13 mouse cellular contexts compared by ENCODE assay signal in the genomic region with DNA sequence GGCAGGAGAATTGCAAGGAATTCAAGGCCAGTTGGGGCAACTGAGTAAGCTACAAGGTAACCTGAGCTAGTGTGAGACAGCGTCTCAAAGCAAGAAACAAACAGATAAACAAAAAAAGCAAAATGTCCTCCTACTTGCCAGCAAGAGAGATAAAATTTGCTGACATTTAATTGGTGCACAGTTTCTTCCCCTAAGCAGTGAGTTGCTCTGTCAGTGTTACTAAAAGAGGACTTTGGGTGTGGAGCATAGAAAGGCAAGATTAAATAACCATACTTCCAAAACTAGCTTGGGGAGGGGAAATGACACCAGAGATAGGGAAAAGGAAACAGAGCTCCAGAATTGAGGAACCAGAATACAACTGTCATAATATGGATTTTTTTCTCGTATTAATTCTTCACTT. TPM values are rescaled to one million over a fixed set of nuclear protein-coding genes. Genes with fewer than 3 reads are reported as not detected.
DNase-seq lines count a peak whose midpoint lies in the region; ATAC-seq and TF ChIP-seq lines count a peak whose summit lies in the region.
"Had no signal": no experiment of that assay in that cellular context is flagged by ENCODE, and none has a peak within 500 bp of the region (broad histone marks: within the 10 kb centered on the region; RNA-seq: fewer than 3 reads in every experiment).

No protein-coding gene starts in this region.

- no peak for TF ChIP-seq POLR2A in MEL (IDR thresholded peaks at IDR 0.05; ENCODE audit: control insufficient read depth in 1 of 2, insufficient read depth in 1 of 2, low read depth in 1 of 2, low read length in 2 of 2, poor library complexity in 1 of 2)
- TF ChIP-seq POLR2A in cortical plate, adult 2 months (IDR thresholded peaks at IDR 0.05; ENCODE audit: extremely low read depth, insufficient read depth, low read length): no peak

- no peaks in the 10 kb centered on the region for H3K4me1 ChIP-seq in hindbrain, postnatal 0 days (ENCODE audit: insufficient read depth, low read length)
- no peaks in the 10 kb centered on the region for H3K4me1 ChIP-seq in hindbrain, embryonic 13.5 days (replicated peaks)
- H3K4me1 ChIP-seq in MEL (ENCODE audit: control insufficient read depth in 1 of 2, insufficient read depth in 2 of 2, low read length in 2 of 2): peaks cover 2 to 3% of the 10 kb centered on the region in 2 experiments; a peak in 3 of 4 replicates
- H3K4me1 ChIP-seq in cortical plate, adult 2 months (ENCODE audit: control insufficient read depth, insufficient read depth, low read length): peaks cover 2% of the 10 kb centered on the region; the same call in 1 of the 2 replicates
- 0 out of 2 replicates have a peak, but pooled peaks cover 3% of the 10 kb centered on the region for H3K4me1 ChIP-seq in liver, postnatal 0 days (ENCODE audit: insufficient read depth)

- no peak for ATAC-seq in hindbrain, postnatal 0 days
- no peak for ATAC-seq in hindbrain, embryonic 13.5 days (ENCODE audit: low FRiP score)
- ATAC-seq in liver, postnatal 0 days: no peak
- ATAC-seq in monocyte, adult 5-6 weeks (replicated peaks; ENCODE audit: insufficient number of reproducible peaks, low FRiP score, low TSS enrichment, poor library complexity, severe bottlenecking): no peak

- H3K9ac ChIP-seq in hindbrain, postnatal 0 days (replicated peaks; ENCODE audit: low read length): no peak overlapping the region
- H3K9ac ChIP-seq in hindbrain, embryonic 13.5 days: no peak overlapping the region
- no peak overlapping the region for H3K9ac ChIP-seq in MEL (ENCODE audit: control insufficient read depth, low read depth, low read length, poor library complexity, severe bottlenecking)
- peak overlapping the region; percentile 53; the same call in 1 of the 2 replicates for H3K9ac ChIP-seq in liver, postnatal 0 days (replicated peaks)

- no peaks in the 10 kb centered on the region for H3K9me3 ChIP-seq in hindbrain, postnatal 0 days (ENCODE audit: low read length)
- H3K9me3 ChIP-seq in hindbrain, embryonic 13.5 days: no peaks in the 10 kb centered on the region
- H3K9me3 ChIP-seq in MEL (replicated peaks; ENCODE audit: insufficient read depth, low read length): no peaks in the 10 kb centered on the region
- H3K9me3 ChIP-seq in liver, postnatal 0 days (ENCODE audit: low read length): no peaks in the 10 kb centered on the region

- H3K27ac ChIP-seq in hindbrain, postnatal 0 days: no peak overlapping the region
- H3K27ac ChIP-seq in hindbrain, embryonic 13.5 days: no peak overlapping the region
- peak overlapping the region; percentile 71 for H3K27ac ChIP-seq in MEL (ENCODE audit: control insufficient read depth, low read depth, low read length)
- no peak overlapping the region for H3K27ac ChIP-seq in cortical plate, adult 2 months (ENCODE audit: insufficient read depth, low read length)
- H3K27ac ChIP-seq in liver, postnatal 0 days (ENCODE audit: low read depth): peak overlapping the region; percentile 92

- DNase-seq in hindbrain, postnatal 0 days (ENCODE audit: low spot score): no peak
- peak; percentile 76 for DNase-seq in MEL (ENCODE audit: low read depth, low spot score)
- DNase-seq in liver, postnatal 0 days: no peak
- DNase-seq in testis, postnatal 10 days (ENCODE audit: low spot score): no peak
- DNase-seq in spleen, adult 18-20 months: no peak
- DNase-seq: adrenal gland, postnatal 25 days; kidney, adult 18-20 months; right cerebral cortex, postnatal 14 days had no signal

- peak overlapping the region; percentile 62; the same call in 1 of the 2 replicates for H3K4me2 ChIP-seq in hindbrain, postnatal 0 days (ENCODE audit: low read depth, low read length)
- no peak overlapping the region for H3K4me2 ChIP-seq in hindbrain, embryonic 13.5 days
- peak overlapping the region; percentile 69 for H3K4me2 ChIP-seq in liver, postnatal 0 days (ENCODE audit: low read depth, low read length)

- no peak for TF ChIP-seq CTCF in hindbrain, postnatal 0 days (IDR thresholded peaks at IDR 0.05; ENCODE audit: low read depth)
- TF ChIP-seq CTCF in MEL (IDR thresholded peaks at IDR 0.05 in 2 of 3, conservative IDR thresholded peaks at IDR 0.05 in 1 of 3; ENCODE audit: control insufficient read depth in 1 of 3, insufficient read depth in 1 of 3, low read depth in 2 of 3, low read length in 3 of 3, poor library complexity in 1 of 3, severe bottlenecking in 1 of 3): no peak
- no peak for TF ChIP-seq CTCF in cortical plate, adult 2 months (IDR thresholded peaks at IDR 0.05; ENCODE audit: extremely low read depth, insufficient read depth, low read length)
- no peak for TF ChIP-seq CTCF in liver, postnatal 0 days (IDR thresholded peaks at IDR 0.05; ENCODE audit: low read depth)

- H3K79me2 ChIP-seq in MEL (ENCODE audit: control insufficient read depth, insufficient read depth, low read length, poor library complexity): peaks cover 2% of the 10 kb centered on the region; the same call in 1 of the 2 replicates

- H3K27me3 ChIP-seq in hindbrain, postnatal 0 days (ENCODE audit: insufficient read depth, low read length): no peaks in the 10 kb centered on the region
- no peaks in the 10 kb centered on the region for H3K27me3 ChIP-seq in hindbrain, embryonic 13.5 days
- no peaks in the 10 kb centered on the region for H3K27me3 ChIP-seq in MEL (ENCODE audit: control insufficient read depth in 1 of 2, insufficient read depth in 2 of 2, low read length in 2 of 2)
- H3K27me3 ChIP-seq in liver, postnatal 0 days (ENCODE audit: insufficient read depth, low read length): no peaks in the 10 kb centered on the region

- TF ChIP-seq EP300 in MEL (IDR thresholded peaks at IDR 0.05; ENCODE audit: low read depth in 1 of 2, low read length in 2 of 2): peak; percentile 44 to 47; a peak in 2 of 4 replicates
- no peak for TF ChIP-seq EP300 in liver, postnatal 0 days (IDR thresholded peaks at IDR 0.05; ENCODE audit: low read depth)

- H3K4me3 ChIP-seq in hindbrain, postnatal 0 days (ENCODE audit: low read length): no peak overlapping the region
- no peak overlapping the region for H3K4me3 ChIP-seq in hindbrain, embryonic 13.5 days
- peak overlapping the region in 1 of 2 experiments; percentile 91; a peak in 2 of 4 replicates for H3K4me3 ChIP-seq in MEL (ENCODE audit: control insufficient read depth in 1 of 2, insufficient read depth in 1 of 2, low read depth in 2 of 2, low read length in 2 of 2)
- peak overlapping the region; percentile 56; the same call in 1 of the 2 replicates for H3K4me3 ChIP-seq in cortical plate, adult 2 months (ENCODE audit: insufficient read depth, low read length)
- peak overlapping the region; percentile 72 for H3K4me3 ChIP-seq in liver, postnatal 0 days (ENCODE audit: low read depth, low read length)

- WGBS in hindbrain, postnatal 0 days: 66% methylated on average over 2 of the region's 2 CpGs
- WGBS in hindbrain, embryonic 13.5 days: 72% methylated on average over 2 of the region's 2 CpGs
- 31% methylated on average over 2 of the region's 2 CpGs for WGBS in liver, postnatal 0 days (ENCODE audit: insufficient replicate concordance)

- TF ChIP-seq RAD21 in MEL (IDR thresholded peaks at IDR 0.05; ENCODE audit: low read depth, low read length): no peak

- no peaks in the 10 kb centered on the region for H3K36me3 ChIP-seq in hindbrain, postnatal 0 days (ENCODE audit: insufficient read depth, low read length)
- H3K36me3 ChIP-seq in hindbrain, embryonic 13.5 days: no peaks in the 10 kb centered on the region
- H3K36me3 ChIP-seq in MEL (ENCODE audit: control insufficient read depth in 1 of 2, insufficient read depth in 2 of 2, low read length in 2 of 2): peaks cover 0 to 11% of the 10 kb centered on the region in 2 experiments; a peak in 2 of 4 replicates
- H3K36me3 ChIP-seq in liver, postnatal 0 days (replicated peaks; ENCODE audit: insufficient read depth, low read length): peaks cover 13% of the 10 kb centered on the region

RNA-seq across cellular contexts. Expression of gene Mpp1, which starts 1.3 kb away (rescaled TPM):
- 19.4 and 22.4 TPM in 2 replicates for total RNA-seq in hindbrain, postnatal 0 days (2014; rRNA removed)
- polyA plus RNA-seq in hindbrain, postnatal 0 days (2015; fragmentation: Nextera tagmentation; extraction: Ambion mirVana): 23.2 TPM in 2 replicates
- polyA plus RNA-seq in hindbrain, embryonic 13.5 days (2015; fragmentation: Nextera tagmentation; extraction: Ambion mirVana): 21.8 and 24.7 TPM in 2 replicates
- total RNA-seq in MEL (2012; rRNA removed): 14.3 and 14.7 TPM in 2 replicates
- polyA plus RNA-seq in MEL (2012; ENCODE audit: insufficient read depth in 1 of 2, insufficient read length in 2 of 2, low read depth in 1 of 2, low replicate concordance in 2 of 2, missing spikeins in 1 of 2): 100 to 1,000 TPM in 1 of 2 experiments, 10 to 100 TPM in 1; 54.1 to 263 TPM
- 36.1 and 38.5 TPM in 2 replicates for polyA plus RNA-seq in cortical plate, adult 2 months (2012; rRNA removed)
- polyA plus RNA-seq in liver, postnatal 0 days (2015; fragmentation: Nextera tagmentation; extraction: Ambion mirVana): 74.1 and 76.4 TPM in 2 replicates
- 116 to 175 TPM (median 117 TPM) in 3 replicates for total RNA-seq in monocyte, adult 5-6 weeks (2017)

RNA-seq across cellular contexts. Expression of gene Dkc1, which starts 33.8 kb away (rescaled TPM):
- 9.2 and 11.2 TPM in 2 replicates for total RNA-seq in hindbrain, postnatal 0 days (2014; rRNA removed)
- 56.6 and 63.7 TPM in 2 replicates for polyA plus RNA-seq in hindbrain, postnatal 0 days (2015; fragmentation: Nextera tagmentation; extraction: Ambion mirVana)
- polyA plus RNA-seq in hindbrain, embryonic 13.5 days (2015; fragmentation: Nextera tagmentation; extraction: Ambion mirVana): 62.9 and 76.0 TPM in 2 replicates
- total RNA-seq in MEL (2012; rRNA removed): 192 and 223 TPM in 2 replicates
- 100 to 1,000 TPM; 252 to 394 TPM for polyA plus RNA-seq in MEL (2012; ENCODE audit: insufficient read depth in 1 of 2, insufficient read length in 2 of 2, low read depth in 1 of 2, low replicate concordance in 2 of 2, missing spikeins in 1 of 2)
- 32.5 and 35.4 TPM in 2 replicates for polyA plus RNA-seq in cortical plate, adult 2 months (2012; rRNA removed)
- polyA plus RNA-seq in liver, postnatal 0 days (2015; fragmentation: Nextera tagmentation; extraction: Ambion mirVana): 33.0 and 46.7 TPM in 2 replicates
- total RNA-seq in monocyte, adult 5-6 weeks (2017): 50.5 to 74.7 TPM (median 72.4 TPM) in 3 replicates

RNA-seq across cellular contexts. Expression of gene Smim9, which starts 34.1 kb away (rescaled TPM):
- not detected in 2 replicates for total RNA-seq in hindbrain, postnatal 0 days (2014; rRNA removed)
- polyA plus RNA-seq in hindbrain, postnatal 0 days (2015; fragmentation: Nextera tagmentation; extraction: Ambion mirVana): not detected in 2 replicates
- polyA plus RNA-seq in hindbrain, embryonic 13.5 days (2015; fragmentation: Nextera tagmentation; extraction: Ambion mirVana): not detected in 2 replicates
- total RNA-seq in MEL (2012; rRNA removed): not detected in 2 replicates
- polyA plus RNA-seq in MEL (2012; ENCODE audit: insufficient read depth in 1 of 2, insufficient read length in 2 of 2, low read depth in 1 of 2, low replicate concordance in 2 of 2, missing spikeins in 1 of 2): not detected
- polyA plus RNA-seq in cortical plate, adult 2 months (2012; rRNA removed): not detected in 2 replicates
- polyA plus RNA-seq in liver, postnatal 0 days (2015; fragmentation: Nextera tagmentation; extraction: Ambion mirVana): not detected in 2 replicates
- total RNA-seq in monocyte, adult 5-6 weeks (2017): not detected in 3 replicates
- total RNA-seq: adrenal gland, postnatal 25 days; left cerebral cortex, postnatal 36 days had no signal
- polyA plus RNA-seq: urinary bladder, adult 2 months had no signal

RNA-seq across cellular contexts. Expression of gene Gab3, which starts 44.2 kb away (rescaled TPM):
- total RNA-seq in hindbrain, postnatal 0 days (2014; rRNA removed): 2.3 and 7.9 TPM in 2 replicates
- 3.5 and 3.7 TPM in 2 replicates for polyA plus RNA-seq in hindbrain, postnatal 0 days (2015; fragmentation: Nextera tagmentation; extraction: Ambion mirVana)
- 2.5 and 2.6 TPM in 2 replicates for polyA plus RNA-seq in hindbrain, embryonic 13.5 days (2015; fragmentation: Nextera tagmentation; extraction: Ambion mirVana)
- total RNA-seq in MEL (2012; rRNA removed): 0.23 and 0.36 TPM in 2 replicates
- polyA plus RNA-seq in MEL (2012; ENCODE audit: insufficient read depth in 1 of 2, insufficient read length in 2 of 2, low read depth in 1 of 2, low replicate concordance in 2 of 2, missing spikeins in 1 of 2): under 1 TPM in 1 of 2 experiments, not detected in 1; 0.70 TPM
- 1.1 and 1.4 TPM in 2 replicates for polyA plus RNA-seq in cortical plate, adult 2 months (2012; rRNA removed)
- 1.2 and 1.4 TPM in 2 replicates for polyA plus RNA-seq in liver, postnatal 0 days (2015; fragmentation: Nextera tagmentation; extraction: Ambion mirVana)
- 13.7 to 36.8 TPM (median 15.5 TPM) in 3 replicates for total RNA-seq in monocyte, adult 5-6 weeks (2017)

Comparison
In these comparisons a context has a peak if more than half of its experiments do, and no peak if none do; other contexts are left out.
1. H3K27ac ChIP-seq: peak in MEL (single experiment) and liver, postnatal 0 days (single experiment); none in hindbrain, postnatal 0 days (single experiment), hindbrain, embryonic 13.5 days (single experiment) and cortical plate, adult 2 months (single experiment).
2. H3K4me3 ChIP-seq: peak in cortical plate, adult 2 months (single experiment) and liver, postnatal 0 days (single experiment); none in hindbrain, postnatal 0 days (single experiment) and hindbrain, embryonic 13.5 days (single experiment).